Mouse (Mus musculus): ENCODE data around the gene Rai1. TPM values are rescaled to one million over a fixed set of nuclear protein-coding genes. Genes with fewer than 3 reads are reported as not detected.
A peak's percentile ranks its signal among the peaks of the same experiment; 100 is the strongest.

Rai1 gene
- polyA plus RNA-seq, 1 experiment, result 25.9 TPM

- Histone ChIP-seq H3K4me1 (ENCODE audit: control insufficient read depth, insufficient read depth, low read length) (peaks cover 49% of the 10 kb centered on the region), H3K4me3 (ENCODE audit: insufficient read depth, low read length) (peak overlapping the region; percentile 37), H3K27ac (ENCODE audit: insufficient read depth, low read length) (peak overlapping the region; percentile 78)
- no peak for TF ChIP-seq CTCF (IDR thresholded peaks at IDR 0.05; ENCODE audit: borderline replicate concordance, insufficient read depth, low read length)
- no peak for TF ChIP-seq POLR2A (IDR thresholded peaks at IDR 0.05; ENCODE audit: low read depth, low read length)
Observed at GRCm38 (mm10) chr11:60115638-60116276, 10.9 kb downstream of the Rai1 start.

GRCm38 (mm10) chr11:60120586-60121262, 15.9 kb downstream of the Rai1 start:
- no peak for TF ChIP-seq POLR2A (IDR thresholded peaks at IDR 0.05; ENCODE audit: low read depth, low read length)
- no peak for TF ChIP-seq CTCF (IDR thresholded peaks at IDR 0.05; ENCODE audit: borderline replicate concordance, insufficient read depth, low read length)
- Histone ChIP-seq H3K4me3 (ENCODE audit: insufficient read depth, low read length) (no peak overlapping the region), H3K4me1 (ENCODE audit: control insufficient read depth, insufficient read depth, low read length) (peaks cover 21% of the 10 kb centered on the region), H3K27ac (ENCODE audit: insufficient read depth, low read length) (no peak overlapping the region)

GRCm38 (mm10) chr11:60122611-60123010, 17.8 kb downstream of the Rai1 start:
- Histone ChIP-seq H3K27ac (ENCODE audit: insufficient read depth, low read length) (no peak overlapping the region), H3K4me3 (ENCODE audit: insufficient read depth, low read length) (no peak overlapping the region), H3K4me1 (ENCODE audit: control insufficient read depth, insufficient read depth, low read length) (peaks cover 23% of the 10 kb centered on the region)
- no peak for TF ChIP-seq POLR2A (IDR thresholded peaks at IDR 0.05; ENCODE audit: low read depth, low read length)
- TF ChIP-seq CTCF (IDR thresholded peaks at IDR 0.05; ENCODE audit: borderline replicate concordance, insufficient read depth, low read length), result no peak

GRCm38 (mm10) chr11:60127048-60127447, 22.2 kb downstream of the Rai1 start:
- no peak overlapping the region for H3K4me3 ChIP-seq (ENCODE audit: insufficient read depth, low read length)
- peaks cover 22% of the 10 kb centered on the region for H3K4me1 ChIP-seq (ENCODE audit: control insufficient read depth, insufficient read depth, low read length)
- no peak overlapping the region for H3K27ac ChIP-seq (ENCODE audit: insufficient read depth, low read length)
- TF ChIP-seq POLR2A (IDR thresholded peaks at IDR 0.05; ENCODE audit: low read depth, low read length), result no peak
- no peak for TF ChIP-seq CTCF (IDR thresholded peaks at IDR 0.05; ENCODE audit: borderline replicate concordance, insufficient read depth, low read length)

GRCm38 (mm10) chr11:60127863-60128512, 23.2 kb downstream of the Rai1 start:
- Histone ChIP-seq H3K4me1 (ENCODE audit: control insufficient read depth, insufficient read depth, low read length) (peaks cover 22% of the 10 kb centered on the region), H3K27ac (ENCODE audit: insufficient read depth, low read length) (peak overlapping the region; percentile 4; the same call in 1 of the 2 replicates), H3K4me3 (ENCODE audit: insufficient read depth, low read length) (no peak overlapping the region)
- TF ChIP-seq CTCF (IDR thresholded peaks at IDR 0.05; ENCODE audit: borderline replicate concordance, insufficient read depth, low read length) (no peak), POLR2A (IDR thresholded peaks at IDR 0.05; ENCODE audit: low read depth, low read length) (no peak)

GRCm38 (mm10) chr11:60130516-60130915, 25.7 kb downstream of the Rai1 start:
- no peak for TF ChIP-seq CTCF (IDR thresholded peaks at IDR 0.05; ENCODE audit: borderline replicate concordance, insufficient read depth, low read length)
- TF ChIP-seq POLR2A (IDR thresholded peaks at IDR 0.05; ENCODE audit: low read depth, low read length), result no peak
- Histone ChIP-seq H3K4me3 (ENCODE audit: insufficient read depth, low read length) (no peak overlapping the region), H3K4me1 (ENCODE audit: control insufficient read depth, insufficient read depth, low read length) (peaks cover 19% of the 10 kb centered on the region), H3K27ac (ENCODE audit: insufficient read depth, low read length) (no peak overlapping the region)

GRCm38 (mm10) chr11:60132061-60132460, 27.2 kb downstream of the Rai1 start:
- TF ChIP-seq CTCF (IDR thresholded peaks at IDR 0.05; ENCODE audit: borderline replicate concordance, insufficient read depth, low read length) (no peak), POLR2A (IDR thresholded peaks at IDR 0.05; ENCODE audit: low read depth, low read length) (no peak)
- Histone ChIP-seq H3K27ac (ENCODE audit: insufficient read depth, low read length) (no peak overlapping the region), H3K4me3 (ENCODE audit: insufficient read depth, low read length) (no peak overlapping the region), H3K4me1 (ENCODE audit: control insufficient read depth, insufficient read depth, low read length) (peaks cover 16% of the 10 kb centered on the region)

GRCm38 (mm10) chr11:60136491-60136890, 31.7 kb downstream of the Rai1 start:
- TF ChIP-seq CTCF (IDR thresholded peaks at IDR 0.05; ENCODE audit: borderline replicate concordance, insufficient read depth, low read length), result no peak
- no peak for TF ChIP-seq POLR2A (IDR thresholded peaks at IDR 0.05; ENCODE audit: low read depth, low read length)
- Histone ChIP-seq H3K4me3 (ENCODE audit: insufficient read depth, low read length) (no peak overlapping the region), H3K4me1 (ENCODE audit: control insufficient read depth, insufficient read depth, low read length) (peaks cover 4% of the 10 kb centered on the region; the same call in 1 of the 2 replicates), H3K27ac (ENCODE audit: insufficient read depth, low read length) (no peak overlapping the region)

- TF ChIP-seq POLR2A (IDR thresholded peaks at IDR 0.05; ENCODE audit: low read depth, low read length) (no peak), CTCF (IDR thresholded peaks at IDR 0.05; ENCODE audit: borderline replicate concordance, insufficient read depth, low read length) (no peak)
- H3K4me3 ChIP-seq (ENCODE audit: insufficient read depth, low read length), result no peak overlapping the region
- peaks cover 11% of the 10 kb centered on the region for H3K4me1 ChIP-seq (ENCODE audit: control insufficient read depth, insufficient read depth, low read length)
- H3K27ac ChIP-seq (ENCODE audit: insufficient read depth, low read length), result no peak overlapping the region
Observed at GRCm38 (mm10) chr11:60137170-60137569, 32.4 kb downstream of the Rai1 start.

Data from embryonic fibroblast, embryonic 13.5 days (primary cell).